Comparison of ENCODE assay signal across 11 mouse cellular contexts in the genomic region with DNA sequence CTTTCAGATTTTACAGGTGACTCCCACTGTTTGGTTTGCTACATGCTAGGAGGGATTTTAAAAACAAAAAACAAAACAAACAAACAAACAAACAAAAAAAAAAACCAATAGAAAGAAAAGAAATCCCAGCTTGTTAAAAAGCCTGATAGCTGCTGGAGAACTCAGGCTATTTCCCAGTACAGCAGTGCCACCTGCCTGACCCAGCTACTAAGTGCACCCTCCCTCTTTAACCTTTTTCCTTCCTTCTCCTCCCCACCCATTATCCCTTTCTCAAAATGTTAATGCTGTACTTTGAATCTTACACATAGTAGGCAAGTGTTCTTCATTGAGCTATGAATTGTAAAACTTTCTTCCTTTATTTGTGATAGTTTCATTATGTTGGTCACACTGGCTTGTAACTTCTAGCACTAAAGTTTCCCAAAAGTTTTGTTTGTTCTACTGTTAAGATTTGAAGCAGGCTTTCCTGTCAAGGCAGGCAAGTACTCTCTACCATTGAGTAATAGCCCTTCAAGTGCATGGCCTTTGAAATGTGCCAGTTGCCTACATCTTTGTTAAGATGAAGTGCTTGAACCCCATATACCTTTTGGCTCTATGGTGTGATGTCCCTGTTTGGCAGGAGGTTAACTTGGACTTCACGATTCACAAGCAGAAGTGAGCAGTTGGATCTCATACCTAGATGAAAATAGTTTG. TPM values are rescaled to one million over a fixed set of nuclear protein-coding genes. Genes with fewer than 3 reads are reported as not detected.
DNase-seq lines count a peak whose midpoint lies in the region; ATAC-seq and TF ChIP-seq lines count a peak whose summit lies in the region.
"Had no signal": no experiment of that assay in that cellular context is flagged by ENCODE, and none has a peak within 500 bp of the region (broad histone marks: within the 10 kb centered on the region; RNA-seq: fewer than 3 reads in every experiment).

No protein-coding gene starts in this region.

- 89% methylated on average over 1 of the region's 1 CpGs for WGBS in liver, adult 2 months
- WGBS in liver, embryonic 12.5 days (ENCODE audit: insufficient replicate concordance): 85% methylated on average over 1 of the region's 1 CpGs

- no peaks in the 10 kb centered on the region for H3K27me3 ChIP-seq in liver, adult 2 months (ENCODE audit: control insufficient read depth, insufficient read depth, low read length)
- H3K27me3 ChIP-seq in liver, embryonic 12.5 days (replicated peaks): no peaks in the 10 kb centered on the region
- H3K27me3 ChIP-seq: limb, embryonic 15.5 days had no signal

- ATAC-seq in liver, embryonic 12.5 days: no peak

- peak; percentile 51 for DNase-seq in cerebellum, postnatal 10 days
- no peak for DNase-seq in cerebellum, postnatal 4 days (ENCODE audit: low spot score in 2 of 2)
- peak; percentile 11 for DNase-seq in liver, adult 2 months (ENCODE audit: extremely low read depth, low read depth, low spot score)
- DNase-seq in adipocyte (ENCODE audit: low spot score): peak; percentile 60
- peak; percentile 71 for DNase-seq in lung, postnatal 36 days
- no peak for DNase-seq in embryo, embryonic 10 days (ENCODE audit: low spot score)
- DNase-seq in adrenal gland, adult 8-10 months: no peak
- DNase-seq: thymus, postnatal 36 days had no signal

- TF ChIP-seq CTCF in liver, adult 2 months (IDR thresholded peaks at IDR 0.05; ENCODE audit: low read depth, low read length): peak; percentile 43; the same call in 1 of the 2 replicates

- H3K27ac ChIP-seq in liver, adult 2 months (replicated peaks; ENCODE audit: insufficient read depth, low read depth, low read length): no peak overlapping the region
- H3K27ac ChIP-seq in liver, embryonic 12.5 days: no peak overlapping the region
- H3K27ac ChIP-seq: limb, embryonic 15.5 days had no signal

- H3K9ac ChIP-seq in liver, adult 2 months (ENCODE audit: low read depth, low read length): no peak overlapping the region
- no peak overlapping the region for H3K9ac ChIP-seq in liver, embryonic 12.5 days
- H3K9ac ChIP-seq: limb, embryonic 15.5 days had no signal

- no peaks in the 10 kb centered on the region for H3K36me3 ChIP-seq in liver, adult 2 months (ENCODE audit: control insufficient read depth, insufficient read depth, low read length)
- H3K36me3 ChIP-seq in liver, embryonic 12.5 days: no peaks in the 10 kb centered on the region
- H3K36me3 ChIP-seq: limb, embryonic 15.5 days had no signal

- H3K9me3 ChIP-seq in liver, embryonic 12.5 days (replicated peaks): no peaks in the 10 kb centered on the region
- H3K9me3 ChIP-seq: limb, embryonic 15.5 days had no signal

- no peaks in the 10 kb centered on the region for H3K79me2 ChIP-seq in liver, adult 2 months (ENCODE audit: control insufficient read depth, insufficient read depth, low read length)

- H3K4me2 ChIP-seq in liver, embryonic 12.5 days: no peak overlapping the region
- H3K4me2 ChIP-seq: limb, embryonic 15.5 days had no signal

- no peak for TF ChIP-seq POLR2A in liver, adult 2 months (IDR thresholded peaks at IDR 0.05; ENCODE audit: extremely low read depth, insufficient read depth, low read length)

- H3K4me1 ChIP-seq in liver, adult 2 months (ENCODE audit: control insufficient read depth, insufficient read depth, low read length): no peaks in the 10 kb centered on the region
- no peaks in the 10 kb centered on the region for H3K4me1 ChIP-seq in liver, embryonic 12.5 days
- H3K4me1 ChIP-seq: limb, embryonic 15.5 days had no signal

- H3K4me3 ChIP-seq in liver, adult 2 months (ENCODE audit: insufficient read depth, low read depth, low read length): no peak overlapping the region
- no peak overlapping the region for H3K4me3 ChIP-seq in liver, embryonic 12.5 days
- H3K4me3 ChIP-seq: limb, embryonic 15.5 days had no signal

RNA-seq across cellular contexts. Expression of gene Gpr22, which starts 6.0 kb away (rescaled TPM):
- 0.13 TPM in 1 of 2 replicates, not detected in the other for total RNA-seq in liver, adult 2 months (2014; rRNA removed)
- polyA plus RNA-seq in liver, adult 2 months (2012; rRNA removed): not detected in 2 replicates
- polyA plus RNA-seq in liver, embryonic 12.5 days (2016; fragmentation: Nextera tagmentation; extraction: Ambion mirVana): 0.04 and 0.19 TPM in 2 replicates
- total RNA-seq in adrenal gland, adult 8-10 months (2022): 10 to 100 TPM in 3 of 4 experiments, 1 to 10 TPM in 1; 7.5 to 19.6 (median 12.0) TPM
- total RNA-seq: neutrophil, adult 5-6 weeks had no signal

Comparison
In these comparisons a context has a peak if more than half of its experiments do, and no peak if none do; other contexts are left out.
1. DNase-seq: peak in cerebellum, postnatal 10 days (2 of 2), liver, adult 2 months (single experiment), adipocyte (single experiment) and lung, postnatal 36 days (single experiment); none in cerebellum, postnatal 4 days (0 of 2), embryo, embryonic 10 days (single experiment) and adrenal gland, adult 8-10 months (single experiment).